Mouse (Mus musculus) embryonic facial prominence, embryonic 14.5 days (tissue): ENCODE data around the gene Akr7a5. TPM values are rescaled to one million over a fixed set of nuclear protein-coding genes. Genes with fewer than 3 reads are reported as not detected.
A peak's percentile ranks its signal among the peaks of the same experiment; 100 is the strongest.

ENCODE experiments used
- ATAC-seq: fragments of 200-750 bp; cut with Nextera tagmentation; 2 replicates; pipeline ENCODE4 v1.8.0; 2017; ENCODE audit warnings: low read depth, moderate number of reproducible peaks, moderate TSS enrichment
- DNase-seq: peaks from one replicate; pipeline ENCODE4 v3.0.0-alpha.2; 2015; ENCODE audit warnings: low spot score
- H3K27ac ChIP-seq: fragments of 300-500 bp; sonication (generic); replicated peaks from 2 replicates; pipeline ENCODE4 v1.5.1; 2014; ENCODE audit warnings: low read depth, mild to moderate bottlenecking, low read length, moderate library complexity
- H3K27me3 ChIP-seq: fragments of 300-500 bp; sonication (generic); replicated peaks from 2 replicates; pipeline ENCODE4 v1.6.1; 2014; ENCODE audit warnings: low read length; ENCODE audit not compliant: control insufficient read depth, insufficient read depth
- H3K36me3 ChIP-seq: fragments of 300-500 bp; sonication (generic); 2 replicates; pipeline ENCODE4 v1.6.1; 2014; ENCODE audit warnings: low read length, mixed read lengths; ENCODE audit not compliant: control insufficient read depth, insufficient read depth
- H3K4me1 ChIP-seq: fragments of 300-500 bp; sonication (generic); 2 replicates; pipeline ENCODE4 v1.6.1; 2014; ENCODE audit warnings: antibody characterized with exemption, low read length; ENCODE audit not compliant: control insufficient read depth, insufficient read depth
- H3K4me2 ChIP-seq: fragments of 300-500 bp; sonication (generic); 2 replicates; pipeline ENCODE4 v1.6.1; 2014; ENCODE audit warnings: low read depth, mild to moderate bottlenecking, low read length, moderate library complexity, mixed read lengths
- H3K4me3 ChIP-seq: fragments of 300-500 bp; sonication (generic); 2 replicates; pipeline ENCODE4 v1.5.1; 2014; ENCODE audit warnings: low read depth, mild to moderate bottlenecking, low read length
- H3K9ac ChIP-seq: fragments of 300-500 bp; sonication (generic); 2 replicates; pipeline ENCODE4 v1.6.1; 2014; ENCODE audit warnings: low read depth, mild to moderate bottlenecking, low read length, moderate library complexity, mixed read lengths
- H3K9me3 ChIP-seq: fragments of 300-500 bp; sonication (generic); 2 replicates; pipeline ENCODE4 v1.6.1; 2016; ENCODE audit warnings: low read length; ENCODE audit not compliant: control insufficient read depth
- WGBS: fragments of 180-500 bp; shearing (Covaris S2); extraction: QIAGEN DNeasy Blood & Tissue Kit; methylation state at CpG from one replicate; pipeline ENCODE4 v1.1.7; 2014; 5-methylcytosine and 5-hydroxymethylcytosine counted together
- polyA plus RNA-seq: library from polyadenylated mRNA; unstranded; fragments of >200 nt; fragmentation: Nextera tagmentation; extraction: Ambion mirVana; gene quantifications from 2 replicates; pipeline ENCODE4 v1.2.1, GENCODE M21; 2014

Akr7a5 gene
- polyA plus RNA-seq, 1 experiment from 2014 or later, result 68.6 TPM

DNA sequence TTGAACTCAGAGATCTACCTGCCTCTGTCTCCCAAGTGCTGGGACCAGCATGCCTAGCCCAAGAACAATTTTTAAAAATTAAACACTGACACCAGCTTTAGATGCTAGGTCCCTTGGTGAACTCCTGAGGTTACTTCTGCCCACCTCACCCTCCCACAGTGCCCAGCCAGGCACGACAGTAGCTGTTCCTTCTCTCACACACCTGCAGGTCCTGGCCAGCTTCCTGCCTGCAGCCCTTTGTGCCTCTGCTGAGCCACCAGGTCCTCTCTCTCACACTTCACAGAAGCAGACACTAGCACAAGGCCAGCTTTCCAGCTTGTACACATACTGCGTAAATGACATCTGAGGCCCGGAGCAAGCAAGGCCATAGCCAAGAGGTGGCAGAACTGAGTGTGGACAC lies 5.0 kb upstream of the Akr7a5 start:
- DNase-seq, result no peak
- no peak overlapping the region for H3K4me2 ChIP-seq
- no peaks in the 10 kb centered on the region for H3K9me3 ChIP-seq
- 88% methylated on average over 3 of the region's 3 CpGs for WGBS
- H3K4me1 ChIP-seq, result peaks cover 5% of the 10 kb centered on the region
- H3K4me3 ChIP-seq, result no peak overlapping the region
- no peaks in the 10 kb centered on the region for H3K27me3 ChIP-seq
- no peak overlapping the region for H3K9ac ChIP-seq
- H3K27ac ChIP-seq, result no peak overlapping the region
- H3K36me3 ChIP-seq, result peaks cover 31% of the 10 kb centered on the region; the same call in 1 of the 2 replicates
- no peak for ATAC-seq

DNA sequence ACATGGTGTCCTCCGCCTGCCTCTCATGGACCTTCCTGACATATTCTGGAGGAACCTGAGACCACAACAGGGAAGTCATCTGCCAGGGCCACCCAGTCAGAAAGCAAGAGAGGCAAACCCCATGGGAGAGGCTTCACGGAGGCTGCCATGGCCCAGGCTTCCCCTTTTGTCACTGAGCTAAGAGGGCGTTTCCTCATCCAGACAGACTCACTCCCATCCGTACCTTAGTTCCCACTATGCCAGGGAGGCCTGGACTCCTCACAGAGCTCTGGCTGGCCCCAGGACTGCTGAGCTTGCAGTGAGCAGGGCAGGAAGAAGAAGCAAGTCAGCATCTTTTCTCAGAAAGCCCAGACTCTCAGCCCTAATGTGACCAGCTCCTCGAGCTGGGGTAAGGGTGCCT lies 2.6 kb upstream of the Akr7a5 start:
- peaks cover 12% of the 10 kb centered on the region for H3K4me1 ChIP-seq
- DNase-seq (no peak), ATAC-seq (no peak)
- 88% methylated on average over 4 of the region's 5 CpGs for WGBS
- H3K4me3 ChIP-seq, result no peak overlapping the region
- no peak overlapping the region for H3K27ac ChIP-seq
- H3K27me3 ChIP-seq, result no peaks in the 10 kb centered on the region
- H3K4me2 ChIP-seq, result no peak overlapping the region
- H3K36me3 ChIP-seq, result peaks cover 9% of the 10 kb centered on the region; the same call in 1 of the 2 replicates
- no peaks in the 10 kb centered on the region for H3K9me3 ChIP-seq
- no peak overlapping the region for H3K9ac ChIP-seq

DNA sequence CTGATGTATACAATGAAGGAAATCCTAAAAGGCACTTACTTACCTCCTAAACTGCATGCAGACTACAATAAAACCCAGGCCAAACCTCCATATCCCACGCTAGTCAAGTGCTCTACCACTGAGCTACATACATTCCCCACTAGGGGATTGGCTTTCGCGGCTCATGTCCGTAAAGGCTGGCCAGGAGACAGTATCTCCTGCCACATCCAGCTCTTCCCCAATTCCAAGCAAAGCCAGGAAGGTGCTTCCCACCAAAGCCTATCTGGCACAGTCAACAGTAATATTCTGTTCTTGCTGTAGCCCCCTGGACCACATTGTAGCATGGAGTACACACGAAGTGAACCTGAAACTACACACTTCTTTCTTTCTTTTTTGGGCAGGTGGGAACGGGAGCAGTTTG lies 893 bp upstream of the Akr7a5 start:
- Histone ChIP-seq H3K4me3 (peak overlapping the region; percentile 95), H3K4me1 (peaks cover 12% of the 10 kb centered on the region), H3K27ac (no peak overlapping the region), H3K4me2 (peak overlapping the region; percentile 93), H3K9me3 (no peaks in the 10 kb centered on the region), H3K36me3 (peaks cover 16% of the 10 kb centered on the region; the same call in 1 of the 2 replicates), H3K9ac (peak overlapping the region; percentile 91), H3K27me3 (no peaks in the 10 kb centered on the region)
- ATAC-seq (no peak), DNase-seq (no peak)
- WGBS, result 21% methylated on average over 6 of the region's 6 CpGs

DNA sequence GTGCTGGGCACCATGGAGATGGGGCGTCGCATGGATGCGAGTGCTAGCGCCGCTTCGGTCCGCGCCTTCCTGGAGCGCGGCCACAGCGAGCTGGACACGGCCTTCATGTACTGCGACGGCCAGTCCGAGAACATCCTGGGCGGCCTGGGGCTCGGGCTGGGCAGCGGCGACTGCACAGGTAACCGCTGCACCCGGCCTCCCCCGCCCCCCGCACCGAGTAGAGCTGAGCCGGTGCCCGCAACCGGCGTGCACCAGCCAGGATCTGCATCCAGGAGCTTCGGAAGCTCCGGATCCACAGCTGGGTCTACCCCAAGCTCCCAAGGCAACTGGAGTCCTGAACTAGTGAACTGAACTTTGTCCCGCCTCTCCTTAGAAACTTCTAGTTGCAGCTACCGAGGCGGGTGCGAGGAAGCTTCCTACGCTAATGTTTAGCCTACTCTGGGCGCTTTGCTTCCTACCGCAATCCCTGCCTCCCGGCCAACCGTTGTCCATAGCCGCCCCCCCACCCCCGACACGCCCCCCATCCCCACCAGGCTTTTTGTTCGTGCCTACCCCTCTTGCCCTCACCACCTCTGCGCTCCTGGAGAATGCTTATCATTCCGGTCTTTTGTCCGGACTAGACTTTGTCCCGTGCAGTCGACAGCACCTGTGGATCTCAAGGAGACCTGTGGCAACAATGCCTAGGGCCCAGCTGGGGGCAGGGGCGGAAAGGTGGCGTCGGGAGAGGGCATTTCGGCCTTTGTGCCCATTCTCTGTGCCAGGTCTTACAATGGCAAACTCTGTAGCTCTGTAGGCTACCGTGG lies 556 bp downstream of the Akr7a5 start:
- Histone ChIP-seq H3K27ac (peak overlapping the region; percentile 65), H3K36me3 (peaks cover 20% of the 10 kb centered on the region), H3K9ac (peak overlapping the region; percentile 91), H3K9me3 (no peaks in the 10 kb centered on the region), H3K4me1 (peaks cover 12% of the 10 kb centered on the region), H3K4me3 (peak overlapping the region; percentile 95), H3K4me2 (peak overlapping the region; percentile 93), H3K27me3 (no peaks in the 10 kb centered on the region)
- under 1% methylated on average over 32 of the region's 53 CpGs for WGBS
- ATAC-seq (peak; percentile 73), DNase-seq (peak; percentile 46)

DNA sequence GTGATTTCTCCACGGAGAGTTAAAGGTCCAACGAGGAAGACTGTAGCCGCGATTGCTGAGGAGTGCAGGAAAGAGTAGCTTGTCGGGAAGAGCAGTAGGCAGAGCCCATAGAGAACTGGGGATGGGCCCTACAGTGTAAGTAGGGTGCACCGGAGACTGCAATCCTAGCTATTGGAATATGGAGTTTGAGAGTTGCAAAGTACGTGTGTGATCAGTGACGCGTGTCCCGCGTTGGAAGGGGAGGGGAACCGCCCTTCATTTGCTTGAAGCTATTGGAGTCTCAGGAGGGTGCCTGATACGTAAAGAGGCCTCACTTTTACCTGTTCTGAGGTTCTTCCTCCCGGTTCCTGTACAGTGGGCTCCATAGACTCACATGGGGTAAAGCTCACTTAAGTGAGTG lies 1.2 kb downstream of the Akr7a5 start:
- WGBS, result 15% methylated on average over 14 of the region's 14 CpGs
- peak overlapping the region; percentile 95 for H3K4me3 ChIP-seq
- no peak for DNase-seq

DNA sequence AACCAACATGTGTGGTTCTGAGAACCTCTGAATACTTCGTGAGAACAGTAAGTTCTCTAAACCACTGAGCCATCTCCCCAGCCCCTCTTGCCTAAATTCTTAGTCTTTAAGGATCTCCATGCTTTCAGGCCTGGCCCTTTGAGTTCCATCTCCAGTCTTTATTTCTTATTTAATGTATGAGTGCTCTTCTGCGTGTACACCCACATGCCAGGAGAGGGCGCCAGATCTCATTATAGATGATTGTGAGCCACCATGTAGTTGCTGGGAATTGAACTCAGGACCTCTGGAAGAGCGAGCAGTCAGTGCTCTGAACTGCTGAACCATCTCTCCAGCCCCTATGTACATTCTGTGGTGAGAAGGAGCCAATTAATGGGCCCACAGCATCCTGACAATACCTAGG lies 2.1 kb downstream of the Akr7a5 start:
- no peak overlapping the region for H3K4me3 ChIP-seq
- H3K9ac ChIP-seq, result no peak overlapping the region
- DNase-seq (peak; percentile 23), ATAC-seq (no peak)
- H3K4me2 ChIP-seq, result no peak overlapping the region
- H3K9me3 ChIP-seq, result no peaks in the 10 kb centered on the region
- no peaks in the 10 kb centered on the region for H3K27me3 ChIP-seq
- H3K36me3 ChIP-seq, result peaks cover 33% of the 10 kb centered on the region
- no peak overlapping the region for H3K27ac ChIP-seq
- H3K4me1 ChIP-seq, result peaks cover 12% of the 10 kb centered on the region
- 51% methylated on average over 4 of the region's 4 CpGs for WGBS

More for the DNA sequence above, 1.2 kb downstream of the Akr7a5 start:
- Histone ChIP-seq H3K27me3 (no peaks in the 10 kb centered on the region), H3K27ac (no peak overlapping the region), H3K4me2 (peak overlapping the region; percentile 93), H3K9ac (peak overlapping the region; percentile 91), H3K9me3 (no peaks in the 10 kb centered on the region), H3K36me3 (peaks cover 24% of the 10 kb centered on the region), H3K4me1 (peaks cover 12% of the 10 kb centered on the region)
- ATAC-seq, result no peak

DNA sequence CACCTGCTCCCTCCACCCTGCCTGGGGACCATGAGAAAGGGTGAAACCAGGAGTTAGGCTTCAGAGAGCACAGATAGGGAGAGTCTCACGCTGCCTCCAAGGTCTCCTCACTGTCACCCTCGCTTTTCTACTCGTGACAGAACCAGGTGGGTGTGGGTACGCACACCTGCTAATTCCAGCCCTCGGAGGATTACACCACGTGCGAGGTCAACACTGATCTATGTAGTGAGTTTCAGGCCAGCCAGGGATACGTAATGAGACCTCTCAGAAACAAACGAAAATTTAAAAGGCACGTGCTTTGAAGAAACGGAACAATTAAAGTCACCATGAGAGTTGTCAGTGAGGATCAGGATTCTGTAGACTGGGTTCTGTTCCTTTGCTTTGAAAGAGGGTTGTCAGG lies 7.9 kb downstream of the Akr7a5 start:
- no peak overlapping the region for H3K4me2 ChIP-seq
- WGBS, result 93% methylated on average over 11 of the region's 11 CpGs
- peaks cover 52% of the 10 kb centered on the region for H3K36me3 ChIP-seq
- ATAC-seq (no peak), DNase-seq (no peak)
- H3K9ac ChIP-seq, result no peak overlapping the region
- no peaks in the 10 kb centered on the region for H3K27me3 ChIP-seq
- H3K9me3 ChIP-seq, result no peaks in the 10 kb centered on the region
- no peak overlapping the region for H3K27ac ChIP-seq
- H3K4me3 ChIP-seq, result no peak overlapping the region
- H3K4me1 ChIP-seq, result no peaks in the 10 kb centered on the region

DNA sequence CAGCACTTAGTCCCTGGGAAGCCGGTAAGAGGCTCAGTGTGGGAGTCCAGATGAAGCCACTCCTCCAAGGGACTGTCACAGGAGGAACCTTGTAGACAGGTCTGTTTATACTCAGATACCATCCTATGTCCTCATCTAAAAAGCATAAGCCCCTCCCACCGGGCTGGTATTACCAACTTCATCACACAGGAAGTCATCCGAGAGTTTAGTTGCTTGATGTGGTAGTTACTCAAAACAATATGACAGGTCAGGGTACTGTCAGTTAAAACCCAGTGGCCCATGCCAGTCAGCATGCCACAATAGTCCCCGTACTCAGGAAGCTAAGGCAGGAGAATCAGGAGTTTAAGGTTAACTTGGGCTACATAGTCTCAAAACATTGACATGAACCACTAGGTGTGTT lies 9.2 kb downstream of the Akr7a5 start:
- Histone ChIP-seq H3K9ac (no peak overlapping the region), H3K27me3 (no peaks in the 10 kb centered on the region), H3K27ac (no peak overlapping the region), H3K4me2 (no peak overlapping the region), H3K4me1 (no peaks in the 10 kb centered on the region), H3K36me3 (peaks cover 42% of the 10 kb centered on the region), H3K4me3 (no peak overlapping the region), H3K9me3 (no peaks in the 10 kb centered on the region)
- WGBS, result 86% methylated on average over 4 of the region's 4 CpGs
- ATAC-seq, result no peak
- DNase-seq, result no peak

DNA sequence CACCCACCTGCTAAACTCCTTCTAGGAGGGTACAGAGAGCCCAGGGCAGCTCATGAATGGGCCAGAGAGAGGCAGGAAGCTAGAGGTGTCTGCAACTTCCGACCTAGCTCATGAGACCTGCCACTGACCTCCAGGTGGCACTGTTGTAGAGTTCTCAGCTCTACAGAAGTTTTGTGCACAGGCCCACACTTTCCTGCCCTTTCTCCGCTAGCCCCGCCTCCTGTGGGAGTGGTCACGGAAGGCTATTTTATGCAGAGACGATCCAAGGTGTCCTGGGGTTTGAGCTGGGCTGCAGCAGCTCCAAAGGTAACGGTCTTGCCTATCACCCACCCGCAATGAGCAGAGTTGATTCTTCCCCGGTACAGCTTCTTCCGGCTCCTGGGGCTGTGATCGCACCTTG lies 20.1 kb downstream of the Akr7a5 start:
- Histone ChIP-seq H3K27ac (no peak overlapping the region), H3K4me3 (peak overlapping the region; percentile 20), H3K27me3 (no peaks in the 10 kb centered on the region), H3K36me3 (no peaks in the 10 kb centered on the region), H3K9me3 (no peaks in the 10 kb centered on the region), H3K4me2 (peak overlapping the region; percentile 42), H3K4me1 (no peaks in the 10 kb centered on the region), H3K9ac (no peak overlapping the region)
- DNase-seq (peak; percentile 84), ATAC-seq (peak; percentile 90)
- WGBS, result 10% methylated on average over 10 of the region's 10 CpGs
